Mouse (Mus musculus): Measurements from ENCODE around the gene Slc16a1.

DNA sequence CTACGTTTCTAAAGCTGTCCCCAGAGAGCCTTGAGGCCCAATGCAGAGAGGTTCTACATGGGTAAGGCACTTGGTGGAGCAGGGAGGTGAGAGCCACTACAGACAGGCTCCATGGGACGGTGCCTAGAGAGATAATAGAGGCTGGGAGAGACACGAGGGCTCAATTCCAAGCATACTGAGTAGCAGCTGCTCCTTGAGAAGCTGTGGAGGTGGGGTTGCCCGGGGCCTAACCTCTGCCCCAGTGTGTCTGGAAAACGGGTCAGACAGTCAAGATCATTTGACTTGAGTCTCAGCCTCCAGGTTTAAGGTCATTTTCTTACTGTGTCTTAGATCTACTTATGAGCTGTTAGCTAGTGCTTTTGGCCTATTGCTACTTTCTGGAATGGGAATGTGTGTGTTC, 25.4 kb upstream of the Slc16a1 start:
- no peak for TF ChIP-seq ZC3H11A (IDR thresholded peaks at IDR 0.05; ENCODE audit: borderline replicate concordance, low read depth, low read length)
- TF ChIP-seq MAFK (IDR thresholded peaks at IDR 0.05; ENCODE audit: insufficient read depth, low read depth, low read length) = no peak
- no peak for TF ChIP-seq CHD2 (IDR thresholded peaks at IDR 0.05; ENCODE audit: low read depth, low read length)
- no peak for TF ChIP-seq ZNF384 (IDR thresholded peaks at IDR 0.05; ENCODE audit: low read depth, low read length)

Data from ES-E14 (cell line).